Mouse (Mus musculus): ENCODE data around the gene Scn1b.

DNA sequence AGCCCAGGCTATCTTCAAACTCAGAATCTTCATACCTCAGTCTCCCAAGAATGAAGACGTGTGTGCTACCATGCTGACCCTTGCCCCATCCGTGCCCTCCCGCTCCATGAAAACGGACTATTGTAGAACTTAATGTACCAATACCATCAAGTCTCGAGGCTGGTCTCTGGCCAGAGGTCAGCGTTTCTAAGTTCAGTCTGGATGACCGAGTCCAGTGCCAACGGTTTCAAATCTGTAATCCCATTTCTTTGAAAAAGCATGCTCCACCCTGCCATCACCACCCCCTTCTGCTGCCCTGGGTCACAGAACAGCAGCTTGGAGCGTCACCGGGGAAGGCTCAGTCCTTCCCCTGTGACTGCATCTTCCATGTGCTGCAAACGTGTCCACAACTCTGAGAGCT lies 19.0 kb downstream of the Scn1b start:
- TF ChIP-seq POLR2A (IDR thresholded peaks at IDR 0.05; ENCODE audit: low read depth, low read length) (no peak), CTCF (IDR thresholded peaks at IDR 0.05; ENCODE audit: extremely low read depth, insufficient read depth, insufficient read length, insufficient replicate concordance) (no peak)
